Mouse (Mus musculus) layer of hippocampus, adult 2 months (tissue): Measurements from ENCODE around the gene Fli1. TPM values are rescaled to one million over a fixed set of nuclear protein-coding genes. Genes with fewer than 3 reads are reported as not detected.

Source experiments
- DNase-seq, 2 experiments: peaks; one replicate each; pipeline ENCODE4 v3.0.0; 2022; ENCODE audit warnings: low spot score in 2 of 2
- H3K27ac ChIP-seq: fragments of 200-600 bp; 2 replicates; pipeline ENCODE4 v1.8.1; 2022
- H3K4me3 ChIP-seq: fragments of 200-600 bp; 2 replicates; pipeline ENCODE4 v1.8.1; 2022; ENCODE audit warnings: mild to moderate bottlenecking
- CTCF ChIP-seq: fragments of 200-600 bp; conservative IDR thresholded peaks from 2 replicates; pipeline ENCODE4 v1.8.1; 2022; ENCODE audit warnings: antibody characterized with exemption, mild to moderate bottlenecking, moderate library complexity
- total RNA-seq, 2 experiments: library from RNA; stranded (reverse); gene quantifications; 2 replicates each; pipeline ENCODE4 v1.2.3; 2021

The Fli1 gene
- total RNA-seq, 2 experiments from 2014 or later: 4.0 to 4.3 TPM

DNA sequence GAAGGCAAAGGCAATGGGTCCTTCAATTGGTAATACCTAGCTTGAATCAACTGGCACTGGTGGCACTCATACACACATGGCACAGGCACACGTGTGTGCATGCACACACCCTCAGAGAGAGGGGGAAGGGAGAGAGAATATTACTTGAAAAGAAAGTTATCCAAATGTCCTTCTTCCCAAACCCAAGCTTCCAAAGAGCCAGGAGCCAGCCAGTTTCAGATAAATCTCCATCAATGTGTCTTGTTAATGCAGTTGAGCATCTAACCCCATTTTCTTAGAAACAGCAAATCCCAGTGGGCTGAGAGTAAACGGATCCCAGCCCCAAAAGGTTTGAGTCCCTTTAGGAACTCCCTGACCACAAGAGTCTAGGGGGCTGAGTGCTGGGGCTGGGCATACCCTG, 29.2 kb downstream of the Fli1 start:
- H3K4me3 ChIP-seq: no peak overlapping the region
- H3K27ac ChIP-seq: no peak overlapping the region
- TF ChIP-seq CTCF: no peak
- DNase-seq: no peak

DNA sequence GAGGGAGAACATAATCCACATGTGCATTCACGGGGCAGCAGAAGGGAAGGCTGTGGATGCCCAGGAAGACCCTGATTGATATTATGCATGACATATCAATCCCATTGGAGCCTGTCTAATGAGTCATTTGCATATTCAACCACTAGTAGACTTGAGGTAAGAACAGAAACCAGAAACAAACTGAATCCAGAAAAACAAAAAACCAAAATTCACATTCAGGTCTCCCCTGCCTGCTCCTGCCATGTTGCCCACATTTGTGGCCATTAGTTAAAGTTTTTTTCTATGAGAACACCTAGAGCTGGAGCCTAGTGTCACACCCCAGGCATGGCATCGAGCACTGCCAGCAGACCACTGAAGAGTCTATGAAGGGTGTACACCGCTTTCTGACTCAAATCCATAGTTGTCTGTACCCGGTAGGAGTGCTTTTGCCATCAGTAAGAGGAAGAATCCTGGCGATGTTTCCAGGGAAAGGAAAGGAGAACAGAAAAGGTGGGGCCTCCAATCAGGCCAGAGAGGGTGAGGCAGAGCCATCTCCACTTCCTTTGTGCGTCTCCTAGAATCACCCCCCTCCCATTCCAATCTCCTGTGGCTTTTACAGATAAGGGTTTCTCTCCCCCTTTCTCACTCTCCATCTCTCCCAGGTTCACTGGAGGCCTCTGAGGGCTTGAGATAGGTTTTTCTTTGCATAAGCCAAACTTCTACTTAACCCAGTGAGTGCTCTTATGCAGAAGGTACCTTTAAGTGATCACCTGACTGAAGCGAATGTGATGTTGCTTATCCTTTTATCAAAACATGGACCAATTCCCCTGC, 32.0 kb downstream of the Fli1 start:
- Histone ChIP-seq H3K4me3 (no peak overlapping the region), H3K27ac (no peak overlapping the region)
- TF ChIP-seq CTCF: no peak
- DNase-seq: no peak

- Histone ChIP-seq H3K27ac (no peak overlapping the region), H3K4me3 (no peak overlapping the region)
- TF ChIP-seq CTCF: no peak
- no peak for DNase-seq
Observed at GRCm38 (mm10) chr9:32509706-32510156, 32.9 kb downstream of the Fli1 start.

DNA sequence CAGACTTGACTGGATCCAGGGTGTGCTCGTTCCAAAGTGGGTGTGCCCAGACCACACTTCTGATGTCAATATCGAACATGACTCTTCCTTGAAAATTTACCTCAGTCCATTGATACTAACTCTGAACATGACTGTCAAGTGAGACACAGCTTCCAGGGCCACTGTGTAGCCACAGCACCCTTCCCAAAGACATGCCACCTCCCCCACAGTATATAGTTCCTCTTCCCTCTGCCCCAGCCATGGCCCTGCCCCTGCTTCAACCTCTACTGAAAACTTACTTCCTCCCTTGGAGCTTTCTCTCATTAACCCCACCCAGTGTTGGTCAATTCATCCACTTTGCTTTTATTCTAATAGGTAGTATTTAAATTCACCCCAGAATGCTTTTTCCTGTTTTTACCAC, 34.0 kb downstream of the Fli1 start:
- Histone ChIP-seq H3K4me3 (no peak overlapping the region), H3K27ac (peak overlapping the region; percentile 23; the same call in 1 of the 2 replicates)
- TF ChIP-seq CTCF: no peak
- DNase-seq: peak in 1 of 2 experiments; percentile 13

DNA sequence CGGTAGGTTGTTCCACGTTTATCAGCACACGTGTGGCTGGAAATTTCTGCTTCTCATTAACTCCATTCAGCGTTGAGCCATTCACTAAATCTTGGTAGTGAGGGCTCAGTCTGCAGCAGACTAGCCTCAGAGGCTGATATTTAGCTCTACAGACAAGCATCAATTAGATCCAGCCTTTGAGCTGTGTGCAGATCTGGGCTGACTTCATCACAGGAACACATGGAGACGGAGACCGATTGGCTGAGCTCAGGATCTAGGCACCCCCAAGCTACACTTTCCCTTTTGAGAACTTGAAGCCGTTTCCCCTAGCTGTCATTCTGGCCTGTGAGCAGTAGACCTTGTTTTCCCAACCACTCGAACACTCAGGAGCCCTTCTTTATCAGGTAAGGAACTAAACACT, 34.5 kb downstream of the Fli1 start:
- no peak for DNase-seq
- Histone ChIP-seq H3K27ac (peak overlapping the region; percentile 23; the same call in 1 of the 2 replicates), H3K4me3 (no peak overlapping the region)
- TF ChIP-seq CTCF: no peak

DNA sequence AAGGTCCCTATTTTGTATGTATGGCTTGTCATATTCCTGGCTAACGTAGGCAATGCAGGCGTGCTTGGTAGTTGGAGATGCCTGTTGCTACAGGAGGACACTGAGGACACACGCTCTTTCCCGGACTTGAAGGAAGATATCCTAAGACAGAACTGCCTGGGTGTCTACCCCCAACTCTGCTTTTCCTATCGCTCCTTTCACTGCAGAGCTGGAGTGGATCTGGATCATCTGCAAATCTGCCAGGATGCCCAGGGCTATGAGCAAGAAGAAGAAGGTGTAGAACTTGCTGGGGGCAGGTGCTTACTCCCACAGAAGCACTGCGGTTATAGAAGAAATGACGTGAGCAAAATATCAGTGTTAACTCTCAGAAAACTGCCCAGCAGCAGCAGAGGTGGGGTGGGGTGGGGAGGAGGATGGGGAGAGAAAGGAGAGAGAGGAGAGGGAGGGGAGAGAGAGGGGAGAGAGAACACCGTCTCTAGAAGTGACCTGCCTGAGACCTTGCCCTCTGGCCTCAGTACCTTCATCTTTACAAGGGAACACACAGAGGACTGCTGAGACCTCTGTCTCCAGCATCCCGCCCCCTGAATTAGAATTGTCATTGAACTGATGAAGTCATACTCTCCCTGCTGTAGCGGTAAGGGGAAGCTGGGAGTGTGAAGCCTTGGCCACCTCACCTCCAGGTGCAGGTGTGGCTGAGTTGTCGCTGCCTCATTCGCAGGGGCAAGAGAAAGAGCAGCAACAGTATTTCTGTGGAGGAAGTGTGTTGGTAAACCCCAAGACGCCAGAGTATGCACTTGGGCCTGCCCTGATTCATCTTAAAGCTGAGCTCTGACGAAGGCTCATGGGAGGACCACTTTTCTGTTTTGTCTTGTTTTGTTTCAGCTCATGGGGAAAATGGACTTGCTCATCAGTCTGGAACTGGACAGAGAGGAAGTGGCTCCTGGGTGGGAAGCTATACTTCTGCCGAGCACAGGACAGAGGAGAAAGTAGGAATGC, 35.5 kb downstream of the Fli1 start:
- no peak for TF ChIP-seq CTCF
- Histone ChIP-seq H3K27ac (peak overlapping the region; percentile 18; the same call in 1 of the 2 replicates), H3K4me3 (no peak overlapping the region)
- DNase-seq: no peak

GRCm38 (mm10) chr9:32506161-32506560, 36.5 kb downstream of the Fli1 start:
- Histone ChIP-seq H3K4me3 (no peak overlapping the region), H3K27ac (no peak overlapping the region)
- DNase-seq: no peak
- no peak for TF ChIP-seq CTCF

GRCm38 (mm10) chr9:32505460-32506075, 37.1 kb downstream of the Fli1 start:
- no peak overlapping the region for H3K27ac ChIP-seq
- no peak for TF ChIP-seq CTCF
- DNase-seq: no peak
- no peak overlapping the region for H3K4me3 ChIP-seq

DNA sequence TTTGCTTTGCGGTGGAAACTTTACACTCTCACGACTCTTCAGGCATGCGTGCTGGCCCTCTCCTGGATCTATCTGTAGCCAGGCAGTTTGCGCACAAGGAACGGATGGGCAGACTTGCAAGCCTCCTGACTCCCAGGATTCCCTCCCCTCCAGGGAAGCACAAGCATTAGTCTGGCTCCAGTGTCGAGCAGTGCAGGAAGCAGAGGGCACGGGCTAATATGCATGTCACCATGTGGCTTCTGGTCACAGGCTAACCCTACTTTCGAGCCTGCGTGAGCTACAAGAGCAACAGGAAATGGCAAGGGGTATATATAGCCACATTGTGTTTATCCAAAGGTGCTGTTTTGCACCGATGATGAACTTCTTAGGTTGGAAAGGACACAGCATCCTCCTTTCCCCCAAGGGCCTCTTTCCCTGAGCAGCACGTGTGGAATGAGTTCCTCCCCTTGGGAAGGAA, 38.6 kb downstream of the Fli1 start:
- no peak overlapping the region for H3K27ac ChIP-seq
- no peak for TF ChIP-seq CTCF
- H3K4me3 ChIP-seq: no peak overlapping the region
- DNase-seq: no peak

DNA sequence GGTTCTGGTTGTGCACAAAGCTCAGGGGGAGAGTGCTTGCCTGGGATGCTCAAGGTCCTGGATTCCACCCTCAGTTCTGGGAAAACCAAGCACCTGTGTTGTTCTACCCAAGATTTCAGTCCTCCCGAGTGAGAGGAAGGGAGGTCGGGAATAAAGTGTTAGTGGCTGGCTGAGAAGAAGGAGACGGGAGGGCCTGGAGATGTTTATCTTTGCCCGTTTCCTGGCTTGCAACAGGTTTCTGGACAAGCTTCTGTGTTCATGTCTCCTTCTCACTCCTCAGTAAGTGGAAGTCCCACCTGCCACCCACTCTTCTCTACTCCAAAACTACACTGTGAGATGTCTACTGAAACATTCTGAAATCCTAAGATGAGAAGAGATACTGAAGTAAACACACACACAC, 39.2 kb downstream of the Fli1 start:
- no peak overlapping the region for H3K27ac ChIP-seq
- no peak overlapping the region for H3K4me3 ChIP-seq
- TF ChIP-seq CTCF: no peak
- no peak for DNase-seq

DNA sequence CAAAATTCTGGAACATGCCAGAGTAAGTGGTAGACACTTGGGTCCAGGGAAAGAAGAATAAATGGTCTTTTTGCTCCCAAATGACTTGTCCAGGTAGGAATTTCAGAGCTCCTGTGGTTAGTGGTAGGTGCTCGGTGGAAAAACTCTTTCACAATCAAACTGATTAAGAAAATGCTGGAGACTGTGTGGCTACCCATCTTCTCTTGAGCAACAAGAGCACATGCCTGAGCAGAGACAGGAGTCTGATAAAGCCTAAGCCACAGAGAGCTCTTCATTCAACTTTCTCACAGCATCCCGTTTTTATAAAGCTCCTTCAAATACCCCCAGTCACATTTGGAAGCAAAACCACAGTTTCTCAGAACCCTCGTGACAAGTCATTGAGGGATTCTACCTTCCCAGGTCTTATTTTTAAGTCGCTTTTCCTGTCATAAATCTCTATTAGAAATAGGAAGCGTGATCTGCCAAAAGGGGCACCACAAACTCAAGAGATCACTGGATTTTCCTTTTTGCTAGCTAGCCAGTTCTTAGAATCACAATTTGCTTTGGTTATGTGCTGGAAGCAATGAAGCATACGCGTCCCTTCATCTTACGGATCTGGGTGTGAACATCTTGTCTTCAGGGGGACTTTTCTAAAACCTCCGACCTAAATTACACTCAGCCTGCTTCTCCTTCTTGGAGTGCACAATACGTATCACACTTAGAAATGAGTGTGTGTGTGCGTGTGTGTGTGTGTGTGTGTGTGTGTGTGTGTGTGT, 40.2 kb downstream of the Fli1 start:
- no peak for DNase-seq
- TF ChIP-seq CTCF: no peak
- no peak overlapping the region for H3K27ac ChIP-seq
- H3K4me3 ChIP-seq: no peak overlapping the region

- H3K27ac ChIP-seq: 0 out of 2 replicates have a peak overlapping the region, but pooled peaks have one; percentile 28
- TF ChIP-seq CTCF: no peak
- H3K4me3 ChIP-seq: no peak overlapping the region
- DNase-seq: no peak
Observed at GRCm38 (mm10) chr9:32500886-32501285, 41.8 kb downstream of the Fli1 start.
